ENCODE assay signal across 15 mouse cellular contexts in the genomic region with DNA sequence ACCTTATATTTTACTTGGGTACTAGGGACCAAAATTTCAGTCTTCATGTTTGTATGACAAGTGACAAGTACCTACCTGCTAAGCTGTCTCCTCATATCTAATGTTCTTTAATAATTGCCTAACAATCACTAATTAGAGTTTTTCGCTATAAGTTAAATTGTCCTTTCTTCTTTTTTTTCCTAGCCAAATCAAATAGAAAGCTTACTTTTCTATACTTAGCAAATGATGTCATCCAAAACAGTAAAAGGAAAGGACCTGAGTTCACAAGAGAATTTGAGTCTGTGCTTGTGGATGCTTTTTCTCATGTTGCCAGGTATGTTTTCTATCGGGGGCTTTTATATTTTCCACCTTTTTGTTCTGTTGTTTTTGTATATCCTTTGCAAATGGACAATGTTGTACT.
"Had no signal": no experiment of that assay in that cellular context is flagged by ENCODE, and none has a peak within 500 bp of the region (broad histone marks: within the 10 kb centered on the region; RNA-seq: fewer than 3 reads in every experiment).

No protein-coding gene starts in this region.

- H3K4me2 ChIP-seq: neural tube, embryonic 13.5 days; neural tube, embryonic 15.5 days; stomach, embryonic 15.5 days had no signal

- DNase-seq: retina, postnatal 1 day; right cerebral cortex, postnatal 14 days; right cerebral cortex, postnatal 25 days; right cerebral cortex, postnatal 4 days; spleen, adult 18-20 months; thymus, adult 18-20 months; thymus, adult 2 months; thymus, postnatal 14 days; thymus, postnatal 25 days; thymus, postnatal 36 days; thymus, postnatal 4 days had no signal

- H3K27me3 ChIP-seq: neural tube, embryonic 13.5 days; neural tube, embryonic 15.5 days; stomach, embryonic 15.5 days had no signal

- H3K36me3 ChIP-seq: neural tube, embryonic 15.5 days had no signal

- H3K9ac ChIP-seq: neural tube, embryonic 13.5 days; neural tube, embryonic 15.5 days; stomach, embryonic 15.5 days had no signal

- H3K27ac ChIP-seq: neural tube, embryonic 13.5 days; neural tube, embryonic 15.5 days; stomach, embryonic 15.5 days; stomach, postnatal 0 days had no signal

- H3K4me3 ChIP-seq: neural tube, embryonic 13.5 days; neural tube, embryonic 15.5 days; stomach, embryonic 15.5 days had no signal

- H3K9me3 ChIP-seq: neural tube, embryonic 13.5 days; neural tube, embryonic 15.5 days; stomach, embryonic 15.5 days had no signal
